7 mouse cellular contexts compared by ENCODE assay signal in the genomic region with DNA sequence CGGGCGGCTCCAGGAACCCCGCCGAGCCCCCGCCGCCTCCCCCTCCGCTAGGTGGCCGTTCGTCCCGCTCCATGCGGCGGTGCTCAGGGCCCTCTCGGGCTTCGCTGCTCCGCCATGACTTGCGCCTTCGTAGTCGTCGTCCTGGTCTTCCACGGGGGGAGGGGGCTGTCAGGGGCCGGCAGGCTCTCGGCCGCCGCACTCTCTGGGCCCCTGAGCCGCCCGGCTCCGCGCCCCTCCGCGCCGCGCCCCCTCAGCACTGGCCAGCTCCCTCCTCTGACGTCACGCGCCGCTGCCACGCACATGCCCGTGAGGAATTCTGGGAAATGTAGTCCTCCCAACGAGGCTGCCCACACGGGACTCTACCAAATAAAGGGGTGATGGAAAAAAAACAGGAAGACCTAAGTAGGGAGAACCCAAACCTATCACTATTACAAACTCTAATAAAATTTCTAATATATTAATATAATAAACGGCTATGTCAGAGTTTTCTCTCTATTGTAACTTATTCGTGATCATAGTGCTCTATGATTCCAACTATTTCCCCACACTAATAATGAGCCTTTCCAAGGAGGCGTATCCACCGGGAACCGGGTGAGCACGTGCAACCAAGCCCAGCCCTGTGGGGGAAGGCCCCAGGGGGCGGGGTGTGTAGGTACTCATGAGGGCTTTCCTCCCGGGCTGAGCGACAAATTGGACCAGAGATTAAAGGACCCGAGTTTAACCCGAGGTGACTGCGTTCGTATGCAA. TPM values are rescaled to one million over a fixed set of nuclear protein-coding genes. Genes with fewer than 3 reads are reported as not detected.
A peak's percentile ranks its signal among the peaks of the same experiment; 100 is the strongest.
DNase-seq lines count a peak whose midpoint lies in the region; ATAC-seq lines count a peak whose summit lies in the region.

No protein-coding gene starts in this region.

- DNase-seq in adrenal gland, postnatal 14 days = peak; percentile 96
- DNase-seq in embryonic facial prominence, embryonic 11.5 days (ENCODE audit: low spot score) = peak; percentile 97
- peak; percentile 99 for DNase-seq in heart, adult 11 months
- DNase-seq in kidney, adult 18-20 months = peak; percentile 94
- DNase-seq in limb, embryonic 11.5 days (ENCODE audit: low spot score) = peak; percentile 95
- peak; percentile 99 for DNase-seq in midbrain, embryonic 14.5 days
- peak; percentile 84 to 88 for DNase-seq in spleen, adult 18-20 months

- peak overlapping the region; percentile 76 for H3K9ac ChIP-seq in embryonic facial prominence, embryonic 11.5 days (replicated peaks; ENCODE audit: low read length)
- H3K9ac ChIP-seq in limb, embryonic 11.5 days (ENCODE audit: low read length) = peak overlapping the region; percentile 64
- H3K9ac ChIP-seq in midbrain, embryonic 14.5 days (replicated peaks; ENCODE audit: low read length) = peak overlapping the region; percentile 74

- peak overlapping the region; percentile 98 for H3K4me2 ChIP-seq in embryonic facial prominence, embryonic 11.5 days (ENCODE audit: low read depth, low read length)
- H3K4me2 ChIP-seq in limb, embryonic 11.5 days (ENCODE audit: low read depth, severe bottlenecking) = peak overlapping the region; percentile 98
- H3K4me2 ChIP-seq in midbrain, embryonic 14.5 days (ENCODE audit: low read length) = peak overlapping the region; percentile 70

- H3K27ac ChIP-seq in embryonic facial prominence, embryonic 11.5 days (replicated peaks; ENCODE audit: low read depth, low read length) = no peak overlapping the region; the same call in 1 of the 2 replicates
- H3K27ac ChIP-seq in limb, embryonic 11.5 days (replicated peaks; ENCODE audit: low read depth, low read length) = no peak overlapping the region
- H3K27ac ChIP-seq in midbrain, embryonic 14.5 days (replicated peaks; ENCODE audit: low read depth, low read length) = no peak overlapping the region

- no peaks in the 10 kb centered on the region; the same call in 1 of the 2 replicates for H3K27me3 ChIP-seq in embryonic facial prominence, embryonic 11.5 days (ENCODE audit: control insufficient read depth, insufficient read depth, low read length)
- H3K27me3 ChIP-seq in limb, embryonic 11.5 days (ENCODE audit: control insufficient read depth, insufficient read depth, low read length) = no peaks in the 10 kb centered on the region
- H3K27me3 ChIP-seq in midbrain, embryonic 14.5 days (ENCODE audit: control insufficient read depth, insufficient read depth, low read length) = peaks cover 9% of the 10 kb centered on the region; the same call in 1 of the 2 replicates

- peak overlapping the region; percentile 90 for H3K4me3 ChIP-seq in embryonic facial prominence, embryonic 11.5 days (ENCODE audit: low read depth, low read length)
- peak overlapping the region; percentile 81 for H3K4me3 ChIP-seq in limb, embryonic 11.5 days (ENCODE audit: low read depth, low read length)
- H3K4me3 ChIP-seq in midbrain, embryonic 14.5 days (replicated peaks; ENCODE audit: low read depth, low read length) = peak overlapping the region; percentile 79

- peak; percentile 91 for ATAC-seq in embryonic facial prominence, embryonic 11.5 days (replicated peaks; ENCODE audit: insufficient number of reproducible peaks, low FRiP score, low TSS enrichment, low read depth)
- ATAC-seq in limb, embryonic 11.5 days (ENCODE audit: insufficient number of reproducible peaks, low FRiP score, low TSS enrichment, low read depth) = peak; percentile 93
- peak; percentile 95 for ATAC-seq in midbrain, embryonic 14.5 days (ENCODE audit: low FRiP score, low TSS enrichment)

- no peaks in the 10 kb centered on the region for H3K36me3 ChIP-seq in embryonic facial prominence, embryonic 11.5 days (replicated peaks; ENCODE audit: control insufficient read depth, insufficient read depth, low read depth, low read length)
- no peaks in the 10 kb centered on the region for H3K36me3 ChIP-seq in limb, embryonic 11.5 days (ENCODE audit: control insufficient read depth, insufficient read depth, low read length)
- H3K36me3 ChIP-seq in midbrain, embryonic 14.5 days (ENCODE audit: control insufficient read depth, insufficient read depth, low read length) = no peaks in the 10 kb centered on the region

- H3K4me1 ChIP-seq in embryonic facial prominence, embryonic 11.5 days (ENCODE audit: control insufficient read depth, insufficient read depth, low read length) = no peaks in the 10 kb centered on the region
- H3K4me1 ChIP-seq in limb, embryonic 11.5 days (ENCODE audit: control insufficient read depth, insufficient read depth, low read length) = no peaks in the 10 kb centered on the region
- peaks cover 9% of the 10 kb centered on the region for H3K4me1 ChIP-seq in midbrain, embryonic 14.5 days (ENCODE audit: control insufficient read depth, insufficient read depth, low read length)

- WGBS in embryonic facial prominence, embryonic 11.5 days = under 1% methylated on average over 52 of the region's 53 CpGs
- WGBS in limb, embryonic 11.5 days = under 1% methylated on average over 47 of the region's 53 CpGs
- WGBS in midbrain, embryonic 14.5 days = 1% methylated on average over 53 of the region's 53 CpGs

- no peaks in the 10 kb centered on the region for H3K9me3 ChIP-seq in embryonic facial prominence, embryonic 11.5 days (replicated peaks; ENCODE audit: control insufficient read depth, low read length)
- no peaks in the 10 kb centered on the region for H3K9me3 ChIP-seq in limb, embryonic 11.5 days (ENCODE audit: control insufficient read depth, low read length)
- no peaks in the 10 kb centered on the region for H3K9me3 ChIP-seq in midbrain, embryonic 14.5 days (ENCODE audit: control insufficient read depth, low read length)

RNA-seq across cellular contexts. Expression of a gene that starts 1.2 kb away (rescaled TPM):
- 4.5 and 7.7 TPM in 2 replicates for total RNA-seq in adrenal gland, postnatal 14 days (2021)
- 2.2 and 2.5 TPM in 2 replicates for polyA plus RNA-seq in embryonic facial prominence, embryonic 11.5 days (2014; fragmentation: Nextera tagmentation; extraction: Ambion mirVana)
- polyA plus RNA-seq in limb, embryonic 11.5 days (2014; fragmentation: Nextera tagmentation; extraction: Ambion mirVana) = 1.3 TPM in 2 replicates
- 1.7 and 2.6 TPM in 2 replicates for polyA plus RNA-seq in midbrain, embryonic 14.5 days (2014; fragmentation: Nextera tagmentation; extraction: Ambion mirVana)

RNA-seq across cellular contexts. Expression of a gene that starts 5.5 kb away (rescaled TPM):
- total RNA-seq in adrenal gland, postnatal 14 days (2021) = 13.5 and 17.8 TPM in 2 replicates
- polyA plus RNA-seq in embryonic facial prominence, embryonic 11.5 days (2014; fragmentation: Nextera tagmentation; extraction: Ambion mirVana) = 2.3 and 2.5 TPM in 2 replicates
- 2.7 and 3.4 TPM in 2 replicates for polyA plus RNA-seq in limb, embryonic 11.5 days (2014; fragmentation: Nextera tagmentation; extraction: Ambion mirVana)
- polyA plus RNA-seq in midbrain, embryonic 14.5 days (2014; fragmentation: Nextera tagmentation; extraction: Ambion mirVana) = 0.98 and 2.2 TPM in 2 replicates
